Mouse (Mus musculus) MEL (cell line): ENCODE data around the gene 5730409E04Rik. TPM values are rescaled to one million over a fixed set of nuclear protein-coding genes. Genes with fewer than 3 reads are reported as not detected.

Experiments
- DNase-seq: peaks from one replicate; pipeline ENCODE4 v3.0.0; 2011; ENCODE audit warnings: low read depth, low spot score
- H3K27ac ChIP-seq: 2 replicates; pipeline ENCODE4 v1.5.1; 2012; ENCODE audit warnings: low read depth, mild to moderate bottlenecking, control low read depth, low read length, moderate library complexity; ENCODE audit not compliant: control insufficient read depth
- H3K27me3 ChIP-seq, 2 experiments: fragments of 150-350 bp in 1 of 2; sonication (generic) in 1 of 2; 2 replicates each; pipeline ENCODE4 v1.6.1; 2012; ENCODE audit warnings: low read length in 2 of 2, mild to moderate bottlenecking in 2 of 2, improper control_type of control experiment in 1 of 2, moderate library complexity in 1 of 2; ENCODE audit not compliant: insufficient read depth in 2 of 2, control insufficient read depth in 1 of 2
- H3K36me3 ChIP-seq, 2 experiments: 2 replicates each; pipeline ENCODE4 v1.6.1; 2012 to 2014; ENCODE audit warnings: low read length in 2 of 2, improper control_type of control experiment in 1 of 2, inconsistent platforms in 1 of 2, mild to moderate bottlenecking in 1 of 2; ENCODE audit not compliant: insufficient read depth in 2 of 2, control insufficient read depth in 1 of 2
- H3K4me1 ChIP-seq, 2 experiments: fragments of 150-350 bp in 1 of 2; sonication (generic) in 1 of 2; 2 replicates each; pipeline ENCODE4 v1.6.1; 2012; ENCODE audit warnings: low read length in 2 of 2, improper control_type of control experiment in 1 of 2, mild to moderate bottlenecking in 1 of 2; ENCODE audit not compliant: insufficient read depth in 2 of 2, control insufficient read depth in 1 of 2
- H3K4me3 ChIP-seq, 2 experiments: fragments of 150-350 bp in 1 of 2; sonication (generic) in 1 of 2; 2 replicates each; pipeline ENCODE4 v1.5.1; 2012; ENCODE audit warnings: low read depth in 2 of 2, low read length in 2 of 2, mild to moderate bottlenecking in 2 of 2, moderate library complexity in 2 of 2, control low read depth in 1 of 2, improper control_type of control experiment in 1 of 2; ENCODE audit not compliant: control insufficient read depth in 1 of 2, insufficient read depth in 1 of 2
- H3K79me2 ChIP-seq: 2 replicates; pipeline ENCODE4 v1.6.1; 2012; ENCODE audit warnings: mild to moderate bottlenecking, low read length, moderate library complexity; ENCODE audit not compliant: control insufficient read depth, poor library complexity, insufficient read depth
- H3K9ac ChIP-seq: 2 replicates; pipeline ENCODE4 v1.6.1; 2012; ENCODE audit warnings: low read depth, mild to moderate bottlenecking, control low read depth, low read length, moderate library complexity; ENCODE audit not compliant: control insufficient read depth, poor library complexity, severe bottlenecking
- H3K9me3 ChIP-seq: fragments of 150-350 bp; sonication (generic); replicated peaks from 2 replicates; pipeline ENCODE4 v1.6.1; 2012; ENCODE audit warnings: mild to moderate bottlenecking, low read length, improper control_type of control experiment, moderate library complexity; ENCODE audit not compliant: insufficient read depth
- CHD1 ChIP-seq: IDR thresholded peaks from 2 replicates; pipeline ENCODE4 v1.6.1; 2012; ENCODE audit warnings: low read depth, mild to moderate bottlenecking, inconsistent platforms, low read length, improper control_type of control experiment
- CHD2 ChIP-seq: IDR thresholded peaks from 2 replicates; pipeline ENCODE4 v1.6.1; 2011; ENCODE audit warnings: low read length, improper control_type of control experiment
- CTCF ChIP-seq, 3 experiments: IDR thresholded peaks in 2 of 3; conservative IDR thresholded peaks in 1 of 3; 2 replicates each; pipeline ENCODE4 v1.5.1; 2011 to 2012; ENCODE audit warnings: low read length in 3 of 3, low read depth in 2 of 3, mild to moderate bottlenecking in 2 of 3, improper control_type of control experiment in 1 of 3, inconsistent platforms in 1 of 3, mixed read lengths in 1 of 3, moderate library complexity in 1 of 3; ENCODE audit not compliant: control insufficient read depth in 1 of 3, insufficient read depth in 1 of 3, poor library complexity in 1 of 3, severe bottlenecking in 1 of 3
- E2F4 ChIP-seq: IDR thresholded peaks from 2 replicates; pipeline ENCODE4 v1.6.1; 2011; ENCODE audit warnings: low read depth, low read length, improper control_type of control experiment, borderline replicate concordance
- ELF1 ChIP-seq: IDR thresholded peaks from 2 replicates; pipeline ENCODE4 v1.6.1; 2014; ENCODE audit warnings: low read depth, mild to moderate bottlenecking, inconsistent platforms, low read length, improper control_type of control experiment, moderate library complexity
- GABPA ChIP-seq: IDR thresholded peaks from 2 replicates; pipeline ENCODE4 v1.6.1; 2012; ENCODE audit warnings: low read depth, mild to moderate bottlenecking, inconsistent platforms, low read length, improper control_type of control experiment, moderate library complexity
- GATA1 ChIP-seq: IDR thresholded peaks from 2 replicates; pipeline ENCODE4 v1.6.1; 2011; ENCODE audit warnings: low read depth, low read length, improper control_type of control experiment
- HCFC1 ChIP-seq: IDR thresholded peaks from 2 replicates; pipeline ENCODE4 v1.6.1; 2012; ENCODE audit warnings: low read depth, mild to moderate bottlenecking, inconsistent platforms, low read length, improper control_type of control experiment, moderate library complexity
- JUND ChIP-seq: IDR thresholded peaks from 2 replicates; pipeline ENCODE4 v1.6.1; 2011; ENCODE audit warnings: low read depth, mild to moderate bottlenecking, improper control_type of control experiment, low read length
- KAT2A ChIP-seq: conservative IDR thresholded peaks from 2 replicates; pipeline ENCODE4 v1.6.1; 2012; ENCODE audit warnings: low read depth, low read length, improper control_type of control experiment, inconsistent platforms
- MAFK ChIP-seq: IDR thresholded peaks from 2 replicates; pipeline ENCODE4 v1.6.1; 2011; ENCODE audit warnings: low read depth, mild to moderate bottlenecking, low read length, improper control_type of control experiment, borderline replicate concordance
- MAX ChIP-seq: IDR thresholded peaks from 2 replicates; pipeline ENCODE4 v1.6.1; 2011; ENCODE audit warnings: low read length, improper control_type of control experiment
- MAZ ChIP-seq: IDR thresholded peaks from 2 replicates; pipeline ENCODE4 v1.6.1; 2012; ENCODE audit warnings: low read depth, mild to moderate bottlenecking, inconsistent platforms, low read length, improper control_type of control experiment
- MYB ChIP-seq: IDR thresholded peaks from 2 replicates; pipeline ENCODE4 v1.6.1; 2011; ENCODE audit warnings: mild to moderate bottlenecking, low read depth, low read length, improper control_type of control experiment
- NELFE ChIP-seq: IDR thresholded peaks from 2 replicates; pipeline ENCODE4 v1.6.1; 2011; ENCODE audit warnings: low read depth, low read length, improper control_type of control experiment
- POLR2A ChIP-seq, 2 experiments: IDR thresholded peaks; 2 replicates each; pipeline ENCODE4 v1.6.1; 2011 to 2012; ENCODE audit warnings: low read length in 2 of 2, mild to moderate bottlenecking in 2 of 2, control low read depth in 1 of 2, improper control_type of control experiment in 1 of 2, low read depth in 1 of 2, moderate library complexity in 1 of 2; ENCODE audit not compliant: control insufficient read depth in 1 of 2, insufficient read depth in 1 of 2, poor library complexity in 1 of 2
- POLR2AphosphoS2 ChIP-seq: IDR thresholded peaks from 2 replicates; pipeline ENCODE4 v1.6.1; 2011; ENCODE audit warnings: low read length, improper control_type of control experiment
- RAD21 ChIP-seq: IDR thresholded peaks from 2 replicates; pipeline ENCODE4 v1.6.1; 2011; ENCODE audit warnings: mild to moderate bottlenecking, low read depth, low read length, improper control_type of control experiment
- SIN3A ChIP-seq: IDR thresholded peaks from 2 replicates; pipeline ENCODE4 v1.6.1; 2012; ENCODE audit warnings: low read length, improper control_type of control experiment, inconsistent platforms
- TAL1 ChIP-seq: IDR thresholded peaks from 2 replicates; pipeline ENCODE4 v1.6.1; 2012; ENCODE audit warnings: mild to moderate bottlenecking, inconsistent platforms, low read length, moderate library complexity, mixed read lengths
- TBP ChIP-seq: IDR thresholded peaks from 2 replicates; pipeline ENCODE4 v1.8.0; 2011; ENCODE audit warnings: low read depth, low read length, improper control_type of control experiment
- TCF12 ChIP-seq: IDR thresholded peaks from 2 replicates; pipeline ENCODE4 v1.6.1; 2014; ENCODE audit warnings: low read depth, mild to moderate bottlenecking, inconsistent platforms, low read length, improper control_type of control experiment, moderate library complexity
- UBTF ChIP-seq: IDR thresholded peaks from 2 replicates; pipeline ENCODE4 v1.6.1; 2012; ENCODE audit warnings: low read depth, mild to moderate bottlenecking, inconsistent platforms, low read length, improper control_type of control experiment, moderate library complexity, borderline replicate concordance; ENCODE audit not compliant: insufficient read depth
- USF1 ChIP-seq: IDR thresholded peaks from 2 replicates; pipeline ENCODE4 v1.6.1; 2014; ENCODE audit warnings: low read depth, mild to moderate bottlenecking, inconsistent platforms, low read length, improper control_type of control experiment, moderate library complexity
- ZC3H11A ChIP-seq: IDR thresholded peaks from 2 replicates; pipeline ENCODE4 v1.6.1; 2012; ENCODE audit warnings: low read depth, mild to moderate bottlenecking, inconsistent platforms, low read length, improper control_type of control experiment
- ZKSCAN1 ChIP-seq: IDR thresholded peaks from 2 replicates; pipeline ENCODE4 v1.6.1; 2012; ENCODE audit warnings: low read depth, mild to moderate bottlenecking, inconsistent platforms, low read length, improper control_type of control experiment, moderate library complexity
- ZNF384 ChIP-seq: IDR thresholded peaks from 2 replicates; pipeline ENCODE4 v1.6.1; 2012; ENCODE audit warnings: low read depth, mild to moderate bottlenecking, inconsistent platforms, low read length, improper control_type of control experiment
- polyA plus RNA-seq, 2 experiments: library from polyadenylated mRNA; stranded (reverse) in 1 of 2; unstranded in 1 of 2; fragments of >175 nt in 1 of 2; fragments of >200 nt in 1 of 2; gene quantifications; 2 replicates each; pipeline versions ENCODE4 v1.2.1 to v1.2.4; 2012; ENCODE audit warnings: low replicate concordance in 2 of 2, low read depth in 1 of 2; ENCODE audit not compliant: insufficient read length in 2 of 2, insufficient read depth in 1 of 2, missing spikeins in 1 of 2
- total RNA-seq: library from RNA; depleted of rRNA; stranded (reverse); fragments of 300-350 nt; gene quantifications from 2 replicates; pipeline ENCODE4 v1.2.3, GENCODE M21; 2012

5730409E04Rik gene
- total and polyA plus RNA-seq, 3 experiments: not detected

GRCm38 (mm10) chr4:126605751-126606150 is 3.9 kb upstream of the 5730409E04Rik start:
- Histone ChIP-seq H3K79me2 (no peaks in the 10 kb centered on the region), H3K4me1 (no peaks in the 10 kb centered on the region), H3K36me3 (no peaks in the 10 kb centered on the region), H3K9ac (no peak overlapping the region), H3K27me3 (no peaks in the 10 kb centered on the region), H3K9me3 (no peaks in the 10 kb centered on the region), H3K4me3 (no peak overlapping the region), H3K27ac (no peak overlapping the region)
- no peak for DNase-seq
- TF ChIP-seq HCFC1 (no peak), KAT2A (no peak), ZC3H11A (no peak), E2F4 (no peak), ZKSCAN1 (no peak), USF1 (no peak), TAL1 (no peak), CHD2 (no peak)

GRCm38 (mm10) chr4:126611991-126612390 is 2.4 kb downstream of the 5730409E04Rik start:
- Histone ChIP-seq H3K9ac (no peak overlapping the region), H3K27me3 (no peaks in the 10 kb centered on the region), H3K4me3 (no peak overlapping the region), H3K36me3 (no peaks in the 10 kb centered on the region), H3K79me2 (no peaks in the 10 kb centered on the region), H3K27ac (no peak overlapping the region), H3K9me3 (no peaks in the 10 kb centered on the region), H3K4me1 (peaks cover 0 to 6% of the 10 kb centered on the region in 2 experiments; a peak in 1 of 4 replicates)
- TF ChIP-seq TAL1 (0 out of 2 replicates have a peak, but pooled peaks have one; percentile 5), KAT2A (no peak)
- no peak for DNase-seq

GRCm38 (mm10) chr4:126616312-126616711 is 6.7 kb downstream of the 5730409E04Rik start:
- Histone ChIP-seq H3K27ac (no peak overlapping the region), H3K36me3 (no peaks in the 10 kb centered on the region), H3K9ac (no peak overlapping the region), H3K4me1 (peaks cover 0 to 6% of the 10 kb centered on the region in 2 experiments; a peak in 1 of 4 replicates), H3K79me2 (no peaks in the 10 kb centered on the region), H3K9me3 (no peaks in the 10 kb centered on the region), H3K27me3 (no peaks in the 10 kb centered on the region), H3K4me3 (peak overlapping the region; percentile 6 to 24; a peak in 2 of 4 replicates)
- peak; percentile 79 for DNase-seq
- no peak for TF ChIP-seq MAX
- TF ChIP-seq RAD21: no peak
- no peak for TF ChIP-seq GATA1
- peak; percentile 35; the same call in 1 of the 2 replicates for TF ChIP-seq HCFC1
- TF ChIP-seq UBTF: no peak
- TF ChIP-seq POLR2AphosphoS2: no peak
- no peak for TF ChIP-seq CHD2
- peak in 1 of 2 experiments; percentile 45; a peak in 1 of 4 replicates for TF ChIP-seq POLR2A (IDR thresholded peaks at IDR 0.05; ENCODE audit: control insufficient read depth in 1 of 2, insufficient read depth in 1 of 2, low read depth in 1 of 2, low read length in 2 of 2, poor library complexity in 1 of 2)
- 0 out of 2 replicates have a peak, but pooled peaks have one; percentile 39 for TF ChIP-seq TBP
- TF ChIP-seq TCF12: no peak
- no peak for TF ChIP-seq JUND
- peak; percentile 24; the same call in 1 of the 2 replicates for TF ChIP-seq ELF1
- TF ChIP-seq GABPA: no peak
- TF ChIP-seq CTCF (IDR thresholded peaks at IDR 0.05 in 2 of 3, conservative IDR thresholded peaks at IDR 0.05 in 1 of 3; ENCODE audit: control insufficient read depth in 1 of 3, insufficient read depth in 1 of 3, low read depth in 2 of 3, low read length in 3 of 3, poor library complexity in 1 of 3, severe bottlenecking in 1 of 3): no peak
- no peak for TF ChIP-seq E2F4
- no peak for TF ChIP-seq ZNF384
- TF ChIP-seq MYB: no peak
- no peak for TF ChIP-seq CHD1
- no peak for TF ChIP-seq SIN3A
- no peak for TF ChIP-seq TAL1
- no peak for TF ChIP-seq MAFK
- TF ChIP-seq MAZ: no peak
- TF ChIP-seq USF1: no peak
- 0 out of 2 replicates have a peak, but pooled peaks have one; percentile 21 for TF ChIP-seq NELFE
